Mouse (Mus musculus) gastrocnemius, postnatal 10 days (tissue): ENCODE measurements around the gene Slc25a11. TPM values are rescaled to one million over a fixed set of nuclear protein-coding genes. Genes with fewer than 3 reads are reported as not detected.
A peak's percentile ranks its signal among the peaks of the same experiment; 100 is the strongest.

Experiments
- DNase-seq: peaks from one replicate; pipeline ENCODE4 v3.0.0; 2021; ENCODE audit warnings: mixed read lengths
- long read RNA-seq, 2 experiments: library from polyadenylated mRNA; stranded (forward); transcript quantifications; one replicate each; pipeline ENCODE4 v2.0.0; 2021
- total RNA-seq, 2 experiments: library from RNA; stranded (reverse); gene quantifications; 2 replicates each; pipeline ENCODE4 v1.2.3; 2021

The Slc25a11 gene
- total RNA-seq: 100 to 1,000 TPM; 252 to 283 TPM
- long read RNA-seq, experiment 1, transcript Slc25a11-201 (8 exons, 1,711 nt): major isoform, 427 of 460 reads
- long read RNA-seq, experiment 1, partial matches to known transcripts: 8 of 460 reads
- long read RNA-seq, experiment 1, other reads (novel, unspliced or antisense): 25 of 460 reads
- long read RNA-seq, experiment 2, transcript Slc25a11-201 (8 exons, 1,711 nt): major isoform, 505 of 532 reads
- long read RNA-seq, experiment 2, partial matches to known transcripts: 7 of 532 reads
- long read RNA-seq, experiment 2, other reads (novel, unspliced or antisense): 20 of 532 reads

DNA sequence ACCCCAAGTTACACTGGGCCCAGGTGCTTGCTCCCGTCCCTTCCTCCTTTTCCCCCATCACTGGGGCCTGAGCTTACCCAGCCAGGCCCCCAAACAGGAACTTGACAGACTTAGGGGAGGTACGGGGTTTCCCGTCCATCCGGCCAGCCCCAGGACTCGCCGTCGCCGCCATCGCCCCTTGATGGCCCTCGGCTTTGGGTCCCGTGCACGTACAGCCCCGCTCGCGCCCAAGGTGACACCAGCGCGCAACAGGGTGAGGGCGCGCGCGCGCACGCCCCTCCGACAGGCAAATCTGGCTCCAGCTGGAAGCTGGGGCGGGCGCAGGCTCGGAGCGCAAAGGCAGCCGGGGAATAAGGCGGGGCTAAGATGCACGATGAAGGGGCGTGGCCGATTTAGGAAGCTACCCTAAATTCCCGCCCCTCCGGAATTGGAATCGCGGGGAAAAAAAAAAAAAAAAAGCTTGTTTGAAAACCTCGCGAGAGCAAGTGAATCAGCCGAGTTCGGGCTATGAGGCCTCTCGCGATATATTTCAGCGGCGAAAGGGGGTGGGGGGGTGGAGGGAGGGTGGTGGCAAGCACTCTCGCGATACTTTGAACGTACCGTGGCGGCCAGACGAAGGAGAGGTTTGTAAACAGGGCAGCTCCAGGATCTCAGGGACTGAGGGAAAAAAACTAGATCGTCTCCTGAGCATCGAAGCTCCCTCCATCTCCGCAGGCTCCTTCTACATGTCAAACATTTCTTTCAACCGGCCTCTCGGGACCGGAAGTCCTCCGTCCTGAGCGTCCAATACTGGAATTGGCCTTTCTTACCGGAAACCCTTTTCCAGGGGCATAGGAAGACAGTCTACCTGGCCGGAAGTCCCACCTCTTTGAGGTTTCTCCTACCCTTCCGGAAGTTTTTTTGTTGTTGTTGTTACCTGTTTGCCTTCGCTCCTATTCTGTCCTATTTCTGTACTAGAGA is at the start of gene Slc25a11, which contains the start of gene Rnf167:
Gene Slc25a11 (minus strand): TSS at position 789 of the 960 bp plus-strand sequence.
Gene Rnf167 (plus strand): TSS at position 545 of the 960 bp plus-strand sequence.
- DNase-seq: peak; percentile 92

DNA sequence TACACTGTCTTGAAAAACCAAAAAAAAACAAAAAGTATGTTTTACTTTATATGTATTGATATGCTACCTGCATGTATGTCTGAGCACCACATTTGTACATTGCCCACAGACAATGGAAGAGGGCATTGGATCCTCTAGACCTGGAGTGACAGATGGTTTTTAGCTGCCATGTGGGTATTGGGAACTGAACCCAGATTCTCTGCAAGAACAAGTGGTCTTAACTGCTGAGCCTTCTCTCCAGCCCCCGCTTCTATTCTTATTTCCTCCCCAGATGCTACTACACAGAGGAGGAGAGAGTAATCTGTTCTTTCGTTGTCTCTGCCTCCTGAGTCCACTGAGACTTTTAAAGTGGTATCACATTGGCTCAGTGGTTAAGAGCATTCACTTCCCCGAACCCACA is 46.2 kb upstream of the Slc25a11 start:
- DNase-seq: no peak

DNA sequence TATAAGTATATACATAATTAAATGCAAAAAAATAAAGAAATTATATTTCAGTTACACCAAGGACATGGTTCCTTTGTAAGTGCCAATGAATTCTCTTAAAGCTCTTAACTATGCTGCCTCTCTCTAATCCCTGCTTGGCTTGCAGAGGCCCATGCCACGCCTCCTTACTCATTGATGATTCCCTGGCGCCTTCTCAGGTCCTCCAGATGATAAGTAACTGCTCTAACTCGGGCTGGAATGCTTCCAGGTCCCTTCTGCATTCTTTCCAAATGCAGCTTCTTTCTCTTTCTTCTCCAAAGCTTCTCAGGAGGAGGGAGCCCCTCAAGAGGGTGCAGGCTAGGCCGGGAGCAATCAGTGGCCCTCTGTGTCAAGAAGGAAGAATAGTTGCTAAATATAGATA is 42.3 kb upstream of the Slc25a11 start:
- no peak for DNase-seq

DNA sequence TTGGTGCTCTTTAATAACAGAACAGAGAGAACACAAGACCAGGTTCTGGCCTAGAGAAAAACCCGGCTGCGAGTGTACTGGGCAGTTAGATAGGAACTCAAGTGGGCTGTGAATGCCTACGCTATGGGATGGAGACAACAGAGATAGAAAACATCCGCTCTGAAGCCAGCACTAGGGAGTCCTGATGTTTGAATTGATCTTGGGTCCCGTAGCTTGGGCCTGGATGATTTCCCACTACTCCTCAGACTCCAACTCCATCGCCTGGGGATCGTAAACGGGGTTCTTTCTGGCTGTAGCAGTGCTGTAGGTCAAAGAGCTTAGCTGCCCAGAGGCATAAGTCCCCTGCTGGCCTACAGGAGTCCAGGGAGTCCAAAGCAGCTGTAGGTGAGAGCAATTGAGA is 41.1 kb upstream of the Slc25a11 start:
- DNase-seq: no peak

DNA sequence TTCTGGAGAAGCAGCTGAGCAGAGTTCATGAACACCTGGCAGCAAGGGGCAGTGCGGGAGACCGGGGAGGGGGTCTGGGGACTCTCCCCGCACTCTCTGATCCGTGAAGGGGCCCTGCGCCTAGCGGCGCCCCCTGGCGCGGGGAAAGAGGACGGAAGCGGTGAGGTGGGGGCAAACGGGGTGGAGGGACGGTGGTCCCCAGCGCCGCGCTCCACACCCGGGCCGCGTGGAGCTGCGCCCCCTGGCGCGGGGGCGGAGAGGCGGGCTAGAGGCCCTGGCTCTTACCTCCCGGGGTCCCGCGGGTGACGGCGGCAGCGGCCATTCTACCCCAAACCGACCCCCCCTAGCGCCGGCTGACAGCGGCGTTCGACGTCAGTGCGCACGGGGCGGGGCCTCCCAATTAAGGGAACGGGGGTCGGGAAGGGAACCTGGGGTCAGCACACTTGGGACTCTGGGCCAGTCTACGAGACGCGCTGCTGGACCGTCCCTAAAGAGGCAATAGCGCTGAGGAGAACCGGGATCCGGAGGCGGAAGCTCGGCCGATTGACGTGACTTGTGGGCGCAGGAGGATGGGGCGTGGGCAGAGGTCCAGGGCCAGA is 40.4 kb upstream of the Slc25a11 start, which contains the start of gene Camta2:
Gene Camta2 (minus strand): TSS at position 505 of the 599 bp plus-strand sequence.
- DNase-seq: peak; percentile 90

DNA sequence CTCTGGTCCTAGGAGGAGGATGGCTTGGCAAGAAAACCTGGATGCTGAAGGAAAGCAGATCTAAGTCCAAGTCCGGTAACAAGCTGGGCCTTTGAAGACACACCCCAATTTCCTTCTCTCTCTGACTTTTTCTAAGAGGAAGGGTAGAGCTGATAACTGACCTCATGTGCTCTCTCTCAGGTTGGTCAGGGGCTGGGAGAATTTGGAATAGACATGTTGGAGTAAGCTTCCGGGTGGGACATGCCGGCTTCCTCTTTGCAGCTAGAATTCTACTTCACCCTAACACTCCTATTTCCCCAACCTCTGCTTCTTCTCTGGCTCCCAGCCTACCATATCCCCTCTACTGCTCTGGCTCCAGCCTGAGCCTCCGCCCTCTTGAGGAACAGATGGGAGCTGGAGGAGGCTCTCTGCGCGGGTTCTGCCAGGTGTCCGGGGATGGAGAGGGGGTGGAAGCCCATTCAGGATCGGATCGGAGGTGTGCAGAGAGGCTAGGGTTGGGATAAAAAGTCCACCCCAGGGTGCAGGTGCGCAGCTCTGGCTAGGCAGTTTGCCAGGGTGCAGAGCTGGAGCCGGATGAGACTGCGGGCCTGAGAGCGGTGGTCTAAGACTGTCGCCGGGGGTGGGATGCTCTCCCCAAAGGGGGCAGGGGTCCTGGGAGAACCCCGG is 39.8 kb upstream of the Slc25a11 start:
- peak; percentile 47 for DNase-seq

DNA sequence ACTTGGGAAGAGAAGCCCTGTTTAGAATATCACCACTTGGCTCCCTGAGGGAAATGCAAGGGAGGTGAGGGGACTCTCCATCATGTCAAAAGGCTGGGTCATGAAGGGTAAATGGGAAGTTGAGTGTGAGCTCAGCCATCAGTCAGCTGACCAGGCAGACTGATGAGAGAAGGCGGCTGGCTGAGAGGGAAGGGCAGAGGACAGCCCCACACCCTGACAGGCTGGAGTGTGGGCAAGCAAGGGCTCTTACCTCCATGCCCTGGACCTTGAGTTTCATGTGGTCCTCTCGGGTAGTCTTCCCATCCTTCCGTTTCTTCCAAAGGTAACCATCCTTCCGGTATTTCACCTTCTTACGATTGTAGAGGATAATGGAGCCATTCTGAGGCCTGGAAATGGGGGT is 36.4 kb upstream of the Slc25a11 start:
- DNase-seq: no peak

DNA sequence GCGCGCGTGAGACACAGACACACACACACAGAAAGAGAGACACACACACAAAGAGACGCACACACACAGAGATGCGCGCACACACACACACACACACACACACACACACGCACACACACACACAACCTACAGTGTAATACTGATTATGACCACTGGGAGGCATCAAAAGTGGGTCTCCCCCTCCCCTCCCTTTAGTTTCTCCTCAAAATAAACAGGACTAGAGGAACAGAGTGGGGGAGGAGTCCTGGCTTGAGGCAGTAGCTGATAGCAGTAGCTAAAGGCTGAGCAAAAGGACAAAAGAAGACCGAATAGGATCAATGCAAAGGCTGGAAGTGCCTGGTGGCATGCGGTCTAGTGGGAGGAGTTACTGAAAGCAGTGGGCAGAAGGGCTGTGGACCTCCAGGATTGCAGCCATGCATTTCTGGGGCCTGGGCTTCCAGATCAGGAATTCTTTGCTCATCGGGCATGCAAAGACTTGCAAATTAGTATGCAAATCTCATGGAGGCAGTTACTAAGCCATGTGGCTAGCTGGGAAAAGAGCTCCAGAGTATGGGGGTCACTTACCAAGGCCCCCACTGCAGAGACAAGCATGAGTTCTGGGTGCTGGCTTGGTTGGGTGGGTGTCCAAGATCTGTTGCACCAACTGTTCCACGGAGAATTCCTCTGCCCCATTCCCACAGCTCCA is 34.8 kb upstream of the Slc25a11 start:
- no peak for DNase-seq

DNA sequence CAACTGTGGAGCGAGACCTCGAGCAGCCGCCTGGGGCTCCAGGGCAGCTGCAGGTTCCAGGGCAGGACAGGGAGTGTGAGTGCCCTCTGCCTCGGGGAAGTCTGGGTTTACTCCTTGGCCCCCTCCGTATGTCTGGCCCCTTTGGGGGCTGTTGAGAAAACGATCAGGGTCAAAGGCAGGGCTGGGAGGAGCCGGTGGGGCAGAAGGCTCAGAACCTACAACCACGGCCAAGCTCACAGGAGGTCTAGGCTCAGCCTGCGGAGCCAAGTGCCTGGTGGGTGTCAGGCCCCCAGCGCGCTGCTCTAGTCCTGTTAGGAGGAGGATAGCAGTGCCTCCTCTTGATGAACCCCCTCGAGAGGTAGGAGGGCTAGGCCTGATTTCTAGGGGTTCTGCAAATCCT is 33.9 kb upstream of the Slc25a11 start:
- DNase-seq: no peak

DNA sequence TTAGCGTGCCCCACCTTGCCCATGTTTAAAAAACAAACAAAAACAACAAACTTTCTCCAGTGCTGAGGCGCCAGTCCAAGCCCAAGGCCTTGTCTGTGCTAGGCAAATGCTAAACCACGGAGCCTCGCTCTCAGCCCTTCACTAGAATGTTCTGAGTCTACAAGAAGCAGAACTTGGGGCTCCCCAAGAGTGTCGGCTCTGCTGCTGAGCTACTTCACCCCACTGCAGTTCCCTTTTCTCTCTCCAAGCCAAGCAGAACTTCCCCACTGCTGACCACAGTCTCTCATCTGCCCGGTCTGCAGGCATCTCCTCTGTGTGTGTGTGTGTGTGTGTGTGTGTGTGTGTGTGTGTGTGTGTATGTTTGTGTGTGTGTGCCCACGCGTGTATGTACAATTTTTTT is 32.6 kb upstream of the Slc25a11 start:
- no peak for DNase-seq

DNA sequence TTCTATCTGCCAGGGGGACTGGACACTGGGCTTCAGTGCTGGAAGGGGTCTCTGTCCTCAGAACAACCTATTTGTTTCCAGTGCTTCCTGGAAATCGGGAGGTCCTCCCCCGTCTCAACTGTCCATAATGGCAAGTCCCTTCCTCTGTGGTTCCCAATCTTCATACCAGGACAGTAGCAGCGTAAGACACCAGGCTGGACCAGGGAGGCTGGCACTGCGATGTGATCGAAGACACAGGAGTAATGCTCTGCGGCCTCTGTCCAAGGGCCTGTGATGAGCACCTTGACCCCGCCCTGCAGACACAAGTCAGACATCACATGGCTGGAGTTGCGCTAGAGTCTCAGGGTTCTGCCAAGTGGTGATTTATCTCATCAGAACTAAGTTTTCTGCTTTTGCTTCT is 32.1 kb upstream of the Slc25a11 start:
- DNase-seq: no peak

DNA sequence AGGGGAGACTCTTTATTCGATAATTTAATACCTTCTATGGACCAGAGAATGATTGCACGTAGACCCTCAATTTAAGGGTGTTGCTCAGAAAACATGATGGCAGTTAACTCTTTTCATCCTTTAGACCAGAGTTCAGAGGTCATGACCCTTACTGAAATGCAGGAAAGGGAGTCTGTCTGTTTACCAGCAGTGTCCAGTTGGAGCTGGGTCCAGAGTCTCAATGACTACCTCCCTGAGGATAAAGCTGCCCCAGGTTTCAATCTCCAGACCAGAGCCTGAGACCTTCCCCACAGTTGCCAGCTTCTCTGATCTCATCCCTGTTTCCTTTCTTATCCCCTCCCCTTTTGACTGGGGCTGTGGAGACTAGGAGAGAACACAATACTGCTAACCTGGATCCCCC is 31.3 kb upstream of the Slc25a11 start:
- no peak for DNase-seq

DNA sequence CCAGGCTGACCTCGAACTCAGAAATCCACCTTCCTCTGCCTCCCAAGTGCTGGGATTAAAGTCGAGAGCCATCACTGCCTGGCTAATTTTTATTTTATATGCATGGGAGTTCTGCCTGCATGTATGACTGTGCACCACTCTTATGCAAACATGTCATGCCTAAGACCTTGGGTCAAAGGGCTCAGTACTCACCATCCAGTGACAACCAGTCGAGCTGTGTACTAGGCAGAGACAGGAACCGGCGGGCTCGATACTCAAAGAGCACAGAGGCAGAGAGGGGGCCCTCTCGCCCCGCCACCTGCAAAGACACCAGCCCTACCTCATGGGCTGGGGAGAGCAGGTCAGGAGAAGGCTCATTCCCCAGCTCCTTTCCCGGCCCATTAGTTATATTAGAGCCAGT is 30.8 kb upstream of the Slc25a11 start:
- no peak for DNase-seq

DNA sequence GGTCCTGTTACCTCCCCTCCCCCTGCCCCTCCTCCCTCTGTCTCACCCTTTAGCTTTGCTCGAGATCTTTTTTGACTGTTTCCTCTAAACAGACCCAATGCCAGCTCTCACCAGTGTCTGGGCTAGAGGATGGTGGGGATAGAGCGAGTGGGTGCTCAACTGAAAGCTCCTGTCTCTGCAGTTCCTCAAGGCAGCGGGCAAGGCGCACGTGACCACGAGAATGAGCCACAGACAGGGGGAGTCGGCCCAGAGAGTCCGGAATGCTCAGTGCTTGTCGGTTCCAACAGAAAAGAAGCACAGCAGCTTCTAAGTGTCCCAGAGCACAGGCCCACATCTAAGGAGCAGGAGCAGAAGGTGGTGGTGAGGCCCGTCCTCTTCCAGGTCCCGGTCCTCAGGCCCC is 27.2 kb upstream of the Slc25a11 start:
- DNase-seq: no peak

DNA sequence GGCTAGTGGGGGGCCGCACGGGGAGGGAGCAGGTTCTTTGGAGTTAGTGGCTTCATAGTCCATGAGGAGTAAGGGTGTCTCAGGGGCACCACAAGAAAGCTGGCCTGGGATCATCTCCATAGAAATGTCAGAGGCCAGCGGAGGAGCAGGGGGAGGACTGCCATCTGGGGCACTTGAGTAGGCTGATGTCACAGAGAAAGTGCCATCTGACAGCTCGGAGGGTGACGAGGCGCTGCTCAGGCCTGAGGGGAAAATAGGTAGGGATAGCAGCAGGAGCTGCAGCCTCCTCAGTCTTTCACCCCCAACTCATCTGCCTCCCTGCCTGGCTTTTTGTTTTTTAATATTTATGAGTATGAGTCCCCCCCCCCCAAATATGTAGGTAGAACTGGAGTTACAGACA is 26.7 kb upstream of the Slc25a11 start:
- no peak for DNase-seq

DNA sequence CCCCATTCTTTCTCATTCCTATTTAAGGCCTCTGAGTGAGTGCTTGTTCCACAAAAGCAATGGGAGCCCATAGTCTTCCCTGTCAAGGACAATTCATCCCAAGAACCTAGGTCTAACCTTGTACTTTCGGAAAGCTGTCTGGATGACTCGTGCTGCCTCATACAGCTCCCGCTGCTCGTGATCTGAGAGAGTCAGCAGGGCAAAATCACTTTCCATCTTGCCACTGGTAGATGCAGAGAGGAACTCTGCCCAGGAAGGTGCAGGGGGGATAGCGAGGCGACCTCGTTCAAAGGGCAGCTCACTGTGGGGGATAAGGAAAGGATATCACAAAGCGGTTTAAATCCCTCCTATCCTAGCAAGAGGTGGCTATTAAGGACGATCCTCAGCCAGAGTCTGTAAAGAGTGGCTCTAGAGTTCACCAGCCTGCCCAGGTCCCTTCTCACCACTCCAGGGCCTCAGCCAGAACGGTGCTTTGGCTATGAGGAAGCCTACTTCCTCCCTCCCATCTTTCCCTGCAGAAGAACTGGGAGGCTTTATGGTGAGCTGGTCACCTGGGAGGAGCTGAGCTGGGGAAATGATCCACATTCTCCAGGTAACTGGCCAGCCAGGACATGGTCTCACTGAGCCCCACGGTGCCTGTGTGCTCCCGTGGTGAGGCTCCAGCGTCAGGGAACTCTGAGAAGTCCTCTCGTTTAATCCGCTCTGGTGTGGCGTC is 24.2 kb upstream of the Slc25a11 start:
- DNase-seq: no peak

DNA sequence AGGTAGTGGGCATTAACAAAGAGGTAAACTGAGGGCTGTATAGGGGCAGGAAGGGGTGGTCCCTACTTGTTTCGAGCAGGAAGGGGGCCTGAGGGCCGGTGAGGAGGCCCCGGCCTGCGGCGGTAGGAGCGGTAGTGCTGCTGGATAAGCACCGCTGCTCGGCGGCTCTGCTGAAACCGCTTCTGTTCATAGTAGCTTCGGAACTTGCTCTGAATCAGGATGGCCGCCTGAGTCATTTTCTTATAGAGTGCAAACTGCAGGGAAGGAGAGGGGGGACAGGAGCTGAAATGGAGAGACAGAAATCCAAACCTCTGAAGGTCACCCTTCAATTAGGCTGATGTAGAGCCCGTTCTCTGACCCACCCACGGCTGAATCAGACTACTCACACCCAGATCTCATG is 23.2 kb upstream of the Slc25a11 start:
- no peak for DNase-seq

DNA sequence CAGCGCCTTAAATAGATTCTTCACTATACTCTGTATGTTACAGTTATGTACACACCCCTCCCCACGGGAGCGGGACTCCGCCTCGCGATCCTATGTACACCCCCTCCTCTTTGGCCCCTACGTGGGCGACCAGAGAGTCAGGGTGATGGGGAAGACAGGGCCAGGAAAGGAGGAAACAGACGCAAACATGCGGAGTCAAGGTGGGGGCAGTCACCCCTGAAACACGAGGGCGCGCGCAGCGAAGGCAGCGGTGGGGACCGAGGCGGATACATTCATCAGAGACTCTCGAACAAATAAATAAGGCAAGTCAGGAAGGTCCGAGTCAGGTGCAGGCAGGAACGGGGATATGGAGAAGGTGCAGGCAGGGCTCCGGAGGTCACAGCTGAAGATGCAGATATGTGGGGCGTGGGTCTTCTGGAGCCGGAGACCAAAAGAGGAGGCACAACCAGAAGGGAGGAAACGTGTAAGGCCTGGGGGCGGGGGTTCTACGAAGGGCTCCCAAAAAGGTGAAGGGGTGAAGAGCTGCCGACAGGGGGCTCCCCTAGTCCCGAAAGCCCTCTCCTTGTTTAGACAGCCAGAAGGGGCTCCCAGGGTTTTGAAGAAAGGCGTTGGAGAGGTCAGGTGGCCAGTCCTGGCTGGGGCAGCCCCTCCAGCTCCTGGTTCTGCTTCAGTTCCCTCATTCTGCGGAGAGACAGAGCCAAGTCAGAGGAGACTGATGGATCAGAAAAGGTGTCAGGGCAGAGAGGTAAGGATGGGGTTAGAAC is 22.5 kb upstream of the Slc25a11 start:
- DNase-seq: peak; percentile 74

DNA sequence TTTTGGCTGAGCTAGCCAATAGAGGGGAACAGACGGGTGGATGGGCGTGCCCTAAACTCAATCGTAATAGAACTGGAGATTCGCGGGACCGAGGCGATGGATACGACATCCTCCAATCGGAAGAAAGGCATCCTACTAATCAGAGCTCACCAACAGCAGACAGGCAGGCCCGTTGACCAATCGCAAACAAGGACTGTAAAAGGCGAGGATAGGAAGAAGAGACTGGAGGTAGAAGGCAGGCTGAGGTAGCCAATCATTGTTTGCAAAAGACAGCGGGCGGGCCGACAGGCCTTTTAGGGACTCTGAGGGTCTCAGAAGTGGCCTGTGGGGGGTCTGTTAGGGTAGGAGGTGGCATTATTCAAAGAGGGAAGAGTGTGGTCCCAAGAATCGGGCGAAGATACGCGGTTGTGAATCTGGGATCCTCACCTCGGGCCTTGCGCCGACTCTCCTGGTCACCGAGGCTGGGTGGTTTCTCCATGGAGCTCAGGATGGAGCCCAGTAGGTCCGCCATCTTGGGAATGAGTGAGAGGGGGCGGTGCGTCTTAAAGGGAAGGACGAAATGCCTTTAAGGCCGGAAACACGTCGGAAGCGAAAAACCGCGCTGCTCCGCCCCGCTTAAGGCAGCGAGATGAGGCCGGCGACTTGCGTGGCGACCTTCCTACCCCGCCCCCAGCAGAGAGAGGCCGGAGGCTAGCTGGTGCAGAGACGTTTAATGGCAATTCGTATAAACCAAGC is 21.7 kb upstream of the Slc25a11 start, which contains the start of gene Spag7:
Gene Spag7 (minus strand): TSS at position 646 of the 735 bp plus-strand sequence.
- peak; percentile 89 for DNase-seq
